Mouse (Mus musculus) left cerebral cortex, postnatal 25 days (tissue): ENCODE data around the gene Drp2. TPM values are rescaled to one million over a fixed set of nuclear protein-coding genes. Genes with fewer than 3 reads are reported as not detected.

ENCODE experiments used
- total RNA-seq, 2 experiments: library from RNA; stranded (reverse); gene quantifications; 2 replicates each; pipeline ENCODE4 v1.2.3; 2021

Drp2 gene
- total RNA-seq, 2 experiments from 2014 or later = 56.3 to 61.7 TPM

Other genes with a start within 250 kb of the Drp2 start
- gene Xkrx, start 242.5 kb upstream of the Drp2 start, total RNA-seq = 1 to 10 TPM; 1.1 to 1.5 TPM
- not detected for gene Arl13a, start 217.1 kb upstream of the Drp2 start, total RNA-seq
- under 1 TPM in 1 of 2 experiments, not detected in 1; 0.44 TPM for gene Nox1, start 182.6 kb upstream of the Drp2 start, total RNA-seq
- 1 to 10 TPM; 8.7 to 8.8 TPM for gene Trmt2b, start 127.6 kb upstream of the Drp2 start, total RNA-seq
- 10 to 100 TPM; 67.7 to 70.6 TPM for gene Tmem35a, start 109.3 kb upstream of the Drp2 start, total RNA-seq
- under 1 TPM; 0.37 to 0.57 TPM for gene Cenpi, start 96.5 kb upstream of the Drp2 start, total RNA-seq
- gene Taf7l, start 71.9 kb downstream of the Drp2 start, total RNA-seq = under 1 TPM in 1 of 2 experiments, not detected in 1; 0.53 TPM
- 10 to 100 TPM; 17.6 to 22.3 TPM for gene Timm8a1, start 137.3 kb downstream of the Drp2 start, total RNA-seq
- 1 to 10 TPM; 1.0 to 1.2 TPM for gene Btk, start 179.0 kb downstream of the Drp2 start, total RNA-seq
- gene Rpl36a, start 181.1 kb downstream of the Drp2 start, total RNA-seq = 100 to 1,000 TPM; 115 to 132 TPM
- gene Gla, start 196.6 kb downstream of the Drp2 start, total RNA-seq = 10 to 100 TPM; 10.4 to 10.5 TPM
- 100 to 1,000 TPM; 153 to 166 TPM for gene Hnrnph2, start 196.6 kb downstream of the Drp2 start, total RNA-seq